Mouse (Mus musculus): ENCODE results near the gene Cog4. TPM values are rescaled to one million over a fixed set of nuclear protein-coding genes. Genes with fewer than 3 reads are reported as not detected.
A peak's percentile ranks its signal among the peaks of the same experiment; 100 is the strongest.

Gene Cog4
- polyA plus RNA-seq, 1 experiment from 2014 or later, result 56.1 TPM

DNA sequence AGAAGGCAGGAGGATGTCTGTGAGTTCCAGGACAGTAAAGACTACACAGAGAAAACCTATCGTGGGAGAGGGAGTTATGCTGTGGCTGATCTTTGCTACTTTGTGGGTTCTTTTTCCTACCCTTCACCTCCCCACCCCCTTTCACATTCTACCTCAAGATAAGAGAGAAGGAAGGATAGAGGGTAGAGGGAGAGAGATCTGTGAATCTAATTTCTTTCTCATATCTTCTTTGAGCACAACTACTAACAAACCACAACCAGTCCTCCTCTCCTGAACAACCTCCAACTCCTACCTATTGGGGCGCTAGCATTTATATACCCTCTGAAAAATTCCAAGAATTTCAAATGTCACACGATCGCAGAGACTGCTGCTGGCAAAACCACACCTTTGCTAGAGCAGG lies 31.5 kb downstream of the Cog4 start:
- DNase-seq (ENCODE audit: low spot score) (no peak), ATAC-seq (no peak)
- WGBS, result 89% methylated on average over 4 of the region's 4 CpGs
- H3K4me2 ChIP-seq (ENCODE audit: low read length), result no peak overlapping the region
- H3K4me3 ChIP-seq (ENCODE audit: low read depth, low read length), result no peak overlapping the region
- no peaks in the 10 kb centered on the region for H3K27me3 ChIP-seq (replicated peaks; ENCODE audit: control insufficient read depth, insufficient read depth, low read length)
- peaks cover 88% of the 10 kb centered on the region for H3K36me3 ChIP-seq (ENCODE audit: control insufficient read depth, insufficient read depth, low read length)
- no peak overlapping the region for H3K27ac ChIP-seq (ENCODE audit: low read depth, low read length)
- H3K9me3 ChIP-seq (replicated peaks; ENCODE audit: control insufficient read depth, low read length), result no peaks in the 10 kb centered on the region
- H3K9ac ChIP-seq (ENCODE audit: low read length), result no peak overlapping the region
- no peaks in the 10 kb centered on the region for H3K4me1 ChIP-seq (ENCODE audit: control insufficient read depth, insufficient read depth, low read length)

DNA sequence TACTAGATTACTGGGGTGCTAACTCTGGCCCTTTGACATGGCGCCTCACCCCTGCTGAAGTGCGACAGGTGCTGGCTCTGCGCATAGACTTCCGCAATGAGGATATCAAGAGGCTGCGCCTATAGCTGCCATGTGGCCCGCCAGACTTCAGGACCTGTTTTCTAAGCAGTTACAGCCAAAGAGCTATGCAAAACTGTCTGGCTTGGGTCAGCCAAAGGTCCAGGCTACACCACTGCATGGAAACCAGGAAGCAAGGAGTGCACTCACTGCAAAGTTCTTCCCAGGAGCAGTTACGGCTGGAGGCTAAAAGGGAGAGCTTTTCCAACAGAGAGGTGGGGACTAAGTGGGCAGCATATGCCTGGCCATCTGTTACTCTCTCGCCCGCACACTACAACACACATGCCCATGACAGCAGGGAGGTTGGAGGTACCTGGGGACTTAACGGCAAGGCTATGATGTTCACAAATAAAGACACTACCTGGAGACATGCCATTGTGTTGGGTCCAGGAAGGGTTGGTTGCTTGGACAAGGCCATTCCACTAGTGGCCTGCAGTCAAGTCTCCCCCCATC lies 35.4 kb downstream of the Cog4 start:
- peaks cover 75% of the 10 kb centered on the region for H3K36me3 ChIP-seq (ENCODE audit: control insufficient read depth, insufficient read depth, low read length)
- H3K4me1 ChIP-seq (ENCODE audit: control insufficient read depth, insufficient read depth, low read length), result no peaks in the 10 kb centered on the region
- no peak overlapping the region for H3K9ac ChIP-seq (ENCODE audit: low read length)
- H3K9me3 ChIP-seq (replicated peaks; ENCODE audit: control insufficient read depth, low read length), result no peaks in the 10 kb centered on the region
- WGBS, result 93% methylated on average over 10 of the region's 10 CpGs
- no peak for ATAC-seq
- DNase-seq (ENCODE audit: low spot score), result peak; percentile 1
- no peaks in the 10 kb centered on the region for H3K27me3 ChIP-seq (replicated peaks; ENCODE audit: control insufficient read depth, insufficient read depth, low read length)
- no peak overlapping the region for H3K4me2 ChIP-seq (ENCODE audit: low read length)
- H3K27ac ChIP-seq (ENCODE audit: low read depth, low read length), result no peak overlapping the region
- no peak overlapping the region for H3K4me3 ChIP-seq (ENCODE audit: low read depth, low read length)

DNA sequence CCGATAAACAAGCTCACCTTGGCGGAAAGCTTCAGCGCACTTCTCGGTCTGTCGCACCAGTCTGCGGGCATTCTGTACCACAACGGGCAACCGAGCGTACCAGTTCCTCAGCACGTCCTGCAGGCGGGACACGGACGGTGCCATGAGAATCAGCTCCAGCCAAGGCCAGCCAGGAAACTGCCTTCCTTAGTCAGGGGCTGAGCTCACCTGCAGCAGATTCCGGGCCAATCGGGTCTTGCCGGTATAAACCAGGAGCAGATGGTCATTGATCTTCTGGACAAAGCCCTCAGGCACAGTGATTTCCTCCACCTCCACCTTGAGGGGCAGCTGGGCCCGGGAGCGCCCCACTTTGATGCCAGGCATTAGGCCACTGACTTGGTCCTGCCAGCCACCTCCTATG lies 37.4 kb downstream of the Cog4 start:
- H3K9ac ChIP-seq (ENCODE audit: low read length), result no peak overlapping the region
- no peaks in the 10 kb centered on the region for H3K27me3 ChIP-seq (replicated peaks; ENCODE audit: control insufficient read depth, insufficient read depth, low read length)
- H3K36me3 ChIP-seq (ENCODE audit: control insufficient read depth, insufficient read depth, low read length), result peaks cover 70% of the 10 kb centered on the region
- no peak for ATAC-seq
- H3K4me3 ChIP-seq (ENCODE audit: low read depth, low read length), result no peak overlapping the region
- WGBS, result 94% methylated on average over 18 of the region's 18 CpGs
- no peak overlapping the region for H3K27ac ChIP-seq (ENCODE audit: low read depth, low read length)
- H3K4me2 ChIP-seq (ENCODE audit: low read length), result no peak overlapping the region
- no peaks in the 10 kb centered on the region for H3K4me1 ChIP-seq (ENCODE audit: control insufficient read depth, insufficient read depth, low read length)
- H3K9me3 ChIP-seq (replicated peaks; ENCODE audit: control insufficient read depth, low read length), result no peaks in the 10 kb centered on the region
- DNase-seq (ENCODE audit: low spot score), result no peak

DNA sequence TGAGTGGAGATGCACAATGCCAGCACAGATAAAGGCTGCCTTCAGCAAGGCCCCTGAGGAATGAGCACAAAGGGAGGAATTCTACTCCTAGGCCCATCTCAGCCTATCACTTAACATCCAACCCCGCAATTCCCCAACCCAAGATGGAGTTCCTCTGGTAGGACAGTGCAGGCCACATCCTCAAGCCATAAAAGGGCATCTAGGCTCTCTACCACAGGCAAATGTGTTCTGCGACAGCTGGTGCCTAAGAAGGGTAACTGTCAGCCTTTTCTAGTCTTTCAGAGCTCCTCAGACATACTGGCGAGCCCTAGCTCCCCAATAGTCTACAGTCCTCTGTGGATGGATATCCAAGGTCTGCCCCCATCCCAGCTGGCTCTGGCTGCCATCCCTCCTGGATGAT lies 40.2 kb downstream of the Cog4 start:
- H3K9me3 ChIP-seq (replicated peaks; ENCODE audit: control insufficient read depth, low read length), result no peaks in the 10 kb centered on the region
- WGBS, result 91% methylated on average over 3 of the region's 3 CpGs
- no peaks in the 10 kb centered on the region for H3K27me3 ChIP-seq (replicated peaks; ENCODE audit: control insufficient read depth, insufficient read depth, low read length)
- DNase-seq (ENCODE audit: low spot score) (no peak), ATAC-seq (no peak)
- H3K9ac ChIP-seq (ENCODE audit: low read length), result no peak overlapping the region
- H3K36me3 ChIP-seq (ENCODE audit: control insufficient read depth, insufficient read depth, low read length), result peaks cover 54% of the 10 kb centered on the region
- H3K4me2 ChIP-seq (ENCODE audit: low read length), result no peak overlapping the region
- H3K27ac ChIP-seq (ENCODE audit: low read depth, low read length), result no peak overlapping the region
- no peaks in the 10 kb centered on the region for H3K4me1 ChIP-seq (ENCODE audit: control insufficient read depth, insufficient read depth, low read length)
- H3K4me3 ChIP-seq (ENCODE audit: low read depth, low read length), result no peak overlapping the region

DNA sequence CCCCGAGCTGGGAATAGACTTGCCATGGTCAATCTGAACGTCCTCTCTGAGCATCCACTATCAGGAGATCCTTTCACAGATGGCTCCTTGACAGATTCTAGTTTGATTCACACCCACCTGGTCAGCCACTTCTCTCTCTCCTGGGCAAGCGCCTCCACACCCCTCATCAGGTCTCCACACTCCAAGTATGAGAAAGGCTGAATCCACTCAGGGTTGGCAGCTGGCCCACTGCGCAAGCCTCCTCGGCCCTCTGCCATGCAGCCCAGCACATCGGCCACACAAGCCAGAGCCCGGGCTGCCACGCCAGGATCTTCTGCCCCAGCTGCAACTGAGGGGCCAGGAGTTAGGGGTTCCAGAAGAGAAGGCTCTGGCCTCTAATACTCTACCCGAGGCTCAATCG lies 41.2 kb downstream of the Cog4 start:
- no peaks in the 10 kb centered on the region for H3K4me1 ChIP-seq (ENCODE audit: control insufficient read depth, insufficient read depth, low read length)
- H3K4me2 ChIP-seq (ENCODE audit: low read length), result no peak overlapping the region
- ATAC-seq (no peak), DNase-seq (ENCODE audit: low spot score) (no peak)
- no peak overlapping the region for H3K27ac ChIP-seq (ENCODE audit: low read depth, low read length)
- H3K36me3 ChIP-seq (ENCODE audit: control insufficient read depth, insufficient read depth, low read length), result peaks cover 45% of the 10 kb centered on the region
- no peak overlapping the region for H3K4me3 ChIP-seq (ENCODE audit: low read depth, low read length)
- H3K9me3 ChIP-seq (replicated peaks; ENCODE audit: control insufficient read depth, low read length), result no peaks in the 10 kb centered on the region
- WGBS, result 91% methylated on average over 10 of the region's 10 CpGs
- H3K27me3 ChIP-seq (replicated peaks; ENCODE audit: control insufficient read depth, insufficient read depth, low read length), result no peaks in the 10 kb centered on the region
- H3K9ac ChIP-seq (ENCODE audit: low read length), result no peak overlapping the region

DNA sequence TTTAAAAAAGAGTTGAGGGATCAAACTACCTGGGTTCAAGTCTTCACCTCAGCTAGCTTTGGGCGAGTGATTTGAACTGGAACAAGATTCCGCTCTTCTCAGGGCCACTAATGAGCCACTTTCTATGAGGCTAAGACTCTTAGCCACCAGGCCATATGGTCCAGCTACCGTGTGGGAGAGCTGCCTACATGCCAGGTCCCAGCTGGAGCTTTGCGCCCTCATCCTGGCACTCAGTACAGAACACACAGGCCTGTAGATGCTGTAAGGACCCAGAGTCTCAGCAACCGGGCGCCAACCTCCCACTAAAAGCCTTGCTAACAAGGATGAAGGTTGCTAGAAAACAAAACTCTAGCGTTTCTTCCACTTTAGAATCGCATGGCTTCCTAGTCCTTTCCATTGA lies 42.0 kb downstream of the Cog4 start:
- H3K27ac ChIP-seq (ENCODE audit: low read depth, low read length), result no peak overlapping the region
- no peaks in the 10 kb centered on the region for H3K4me1 ChIP-seq (ENCODE audit: control insufficient read depth, insufficient read depth, low read length)
- no peak for ATAC-seq
- WGBS, result 91% methylated on average over 8 of the region's 8 CpGs
- no peak overlapping the region for H3K4me2 ChIP-seq (ENCODE audit: low read length)
- no peaks in the 10 kb centered on the region for H3K27me3 ChIP-seq (replicated peaks; ENCODE audit: control insufficient read depth, insufficient read depth, low read length)
- H3K9me3 ChIP-seq (replicated peaks; ENCODE audit: control insufficient read depth, low read length), result no peaks in the 10 kb centered on the region
- no peak overlapping the region for H3K4me3 ChIP-seq (ENCODE audit: low read depth, low read length)
- peaks cover 36% of the 10 kb centered on the region for H3K36me3 ChIP-seq (ENCODE audit: control insufficient read depth, insufficient read depth, low read length)
- DNase-seq (ENCODE audit: low spot score), result peak; percentile 3
- H3K9ac ChIP-seq (ENCODE audit: low read length), result no peak overlapping the region

DNA sequence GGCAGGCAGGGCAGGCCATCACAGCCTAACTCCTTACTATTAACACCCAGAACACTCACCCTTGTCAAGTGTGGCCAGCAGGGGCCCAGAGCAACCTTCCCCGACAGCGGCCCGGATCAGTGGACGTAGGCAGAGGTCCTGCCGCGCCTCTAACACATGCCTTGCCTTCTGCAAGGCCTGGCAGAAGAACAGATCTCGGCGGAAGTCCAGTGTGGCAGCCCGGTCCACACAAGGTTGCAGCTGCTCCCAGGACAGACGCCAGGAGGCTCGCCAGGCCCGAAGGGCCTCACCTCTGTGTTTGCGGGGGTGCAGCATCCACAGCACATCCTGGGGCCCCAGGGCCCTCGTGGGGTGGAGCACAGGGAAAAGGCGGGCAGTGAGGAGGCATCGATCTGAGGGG lies 42.5 kb downstream of the Cog4 start:
- Histone ChIP-seq H3K4me2 (ENCODE audit: low read length) (no peak overlapping the region), H3K9me3 (replicated peaks; ENCODE audit: control insufficient read depth, low read length) (no peaks in the 10 kb centered on the region), H3K9ac (ENCODE audit: low read length) (no peak overlapping the region), H3K36me3 (ENCODE audit: control insufficient read depth, insufficient read depth, low read length) (peaks cover 32% of the 10 kb centered on the region), H3K4me1 (ENCODE audit: control insufficient read depth, insufficient read depth, low read length) (no peaks in the 10 kb centered on the region), H3K4me3 (ENCODE audit: low read depth, low read length) (no peak overlapping the region), H3K27me3 (replicated peaks; ENCODE audit: control insufficient read depth, insufficient read depth, low read length) (no peaks in the 10 kb centered on the region), H3K27ac (ENCODE audit: low read depth, low read length) (no peak overlapping the region)
- DNase-seq (ENCODE audit: low spot score), result no peak
- ATAC-seq, result no peak
- 93% methylated on average over 16 of the region's 16 CpGs for WGBS

DNA sequence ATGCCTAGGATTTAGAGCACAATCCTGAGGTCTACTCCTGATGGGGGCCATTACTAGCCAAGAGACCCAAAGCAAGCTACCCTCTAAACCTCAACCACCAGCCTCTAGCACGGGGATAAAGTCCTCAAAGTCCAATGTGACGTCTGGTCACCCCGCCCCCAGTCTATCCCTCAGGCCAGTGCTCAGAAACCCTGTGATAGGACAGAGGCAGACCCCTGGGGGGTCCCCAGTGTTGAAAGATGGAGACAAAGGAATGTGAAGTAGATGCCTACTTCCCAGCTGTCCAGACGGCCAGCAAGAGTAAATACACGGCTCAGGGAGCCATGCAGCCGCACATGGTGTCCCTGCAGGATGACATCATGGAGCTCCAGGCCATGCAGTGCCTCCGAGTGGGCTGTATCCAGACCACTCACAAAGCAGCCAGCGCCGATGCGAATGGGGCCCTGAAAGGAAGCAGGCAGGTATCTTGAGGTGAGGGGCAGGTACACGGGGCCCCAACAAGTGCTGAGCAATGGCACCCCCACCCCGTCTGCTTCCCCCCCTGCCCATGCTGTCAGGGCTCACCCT lies 43.6 kb downstream of the Cog4 start:
- Histone ChIP-seq H3K9me3 (replicated peaks; ENCODE audit: control insufficient read depth, low read length) (no peaks in the 10 kb centered on the region), H3K4me1 (ENCODE audit: control insufficient read depth, insufficient read depth, low read length) (no peaks in the 10 kb centered on the region), H3K9ac (ENCODE audit: low read length) (no peak overlapping the region), H3K27me3 (replicated peaks; ENCODE audit: control insufficient read depth, insufficient read depth, low read length) (no peaks in the 10 kb centered on the region), H3K4me3 (ENCODE audit: low read depth, low read length) (no peak overlapping the region), H3K4me2 (ENCODE audit: low read length) (no peak overlapping the region), H3K36me3 (ENCODE audit: control insufficient read depth, insufficient read depth, low read length) (peaks cover 28% of the 10 kb centered on the region), H3K27ac (ENCODE audit: low read depth, low read length) (no peak overlapping the region)
- no peak for ATAC-seq
- DNase-seq (ENCODE audit: low spot score), result no peak
- 84% methylated on average over 12 of the region's 12 CpGs for WGBS

DNA sequence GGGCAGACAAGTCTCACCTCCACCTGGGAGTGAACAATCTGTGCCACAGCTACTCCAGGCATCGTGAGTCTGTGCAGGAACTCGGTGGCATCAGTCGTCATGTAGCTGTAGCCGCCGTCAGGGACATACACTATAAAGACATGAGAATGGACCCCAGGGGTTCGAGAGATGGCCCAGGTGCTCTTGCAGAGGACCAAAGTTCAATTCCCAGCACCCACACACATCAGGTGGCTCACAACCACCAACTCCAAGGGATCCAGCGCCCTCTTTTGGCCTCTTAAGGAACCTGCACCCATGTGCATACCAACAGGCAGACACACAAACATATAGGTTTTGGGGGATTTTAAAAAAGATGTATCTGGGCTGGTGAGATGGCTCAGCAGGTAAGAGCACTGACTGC lies 45.6 kb downstream of the Cog4 start:
- Histone ChIP-seq H3K9me3 (replicated peaks; ENCODE audit: control insufficient read depth, low read length) (no peaks in the 10 kb centered on the region), H3K4me2 (ENCODE audit: low read length) (no peak overlapping the region), H3K27ac (ENCODE audit: low read depth, low read length) (no peak overlapping the region), H3K4me1 (ENCODE audit: control insufficient read depth, insufficient read depth, low read length) (no peaks in the 10 kb centered on the region), H3K9ac (ENCODE audit: low read length) (no peak overlapping the region), H3K4me3 (ENCODE audit: low read depth, low read length) (no peak overlapping the region), H3K27me3 (replicated peaks; ENCODE audit: control insufficient read depth, insufficient read depth, low read length) (no peaks in the 10 kb centered on the region), H3K36me3 (ENCODE audit: control insufficient read depth, insufficient read depth, low read length) (peaks cover 24% of the 10 kb centered on the region; the same call in 1 of the 2 replicates)
- 88% methylated on average over 7 of the region's 7 CpGs for WGBS
- ATAC-seq (no peak), DNase-seq (ENCODE audit: low spot score) (no peak)
